Mouse (Mus musculus) ovary, postnatal 14 days (tissue): ENCODE data around the gene Hecw2.

ENCODE experiments used
- DNase-seq: peaks from one replicate; pipeline ENCODE4 v3.0.0; 2022; ENCODE audit warnings: low spot score

Gene Hecw2

DNA sequence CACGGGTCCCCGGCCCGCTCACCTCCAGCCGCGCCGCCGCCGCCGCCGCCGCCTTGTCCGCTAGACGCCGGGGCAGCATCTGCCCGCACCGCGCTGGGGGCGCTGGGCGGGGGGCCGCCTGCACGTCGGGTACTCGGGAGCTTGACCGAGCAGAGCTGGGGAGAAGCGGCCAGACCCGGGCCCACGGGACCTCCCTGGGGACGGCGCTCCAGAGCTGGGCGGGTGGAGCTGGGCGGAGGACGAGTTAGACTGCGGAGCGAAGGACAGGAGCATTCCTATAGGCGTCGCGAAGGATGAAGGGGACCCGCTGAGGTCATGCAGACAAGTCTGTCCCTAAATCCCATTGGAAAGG lies at the start of gene Hecw2:
Hecw2 (minus strand) TSS at position 215 of the 352 bp plus-strand sequence.
- DNase-seq, result peak; percentile 6

- no peak for DNase-seq
Measured at GRCm38 (mm10) chr1:54242722-54243121, 47.8 kb upstream of the Hecw2 start.

DNA sequence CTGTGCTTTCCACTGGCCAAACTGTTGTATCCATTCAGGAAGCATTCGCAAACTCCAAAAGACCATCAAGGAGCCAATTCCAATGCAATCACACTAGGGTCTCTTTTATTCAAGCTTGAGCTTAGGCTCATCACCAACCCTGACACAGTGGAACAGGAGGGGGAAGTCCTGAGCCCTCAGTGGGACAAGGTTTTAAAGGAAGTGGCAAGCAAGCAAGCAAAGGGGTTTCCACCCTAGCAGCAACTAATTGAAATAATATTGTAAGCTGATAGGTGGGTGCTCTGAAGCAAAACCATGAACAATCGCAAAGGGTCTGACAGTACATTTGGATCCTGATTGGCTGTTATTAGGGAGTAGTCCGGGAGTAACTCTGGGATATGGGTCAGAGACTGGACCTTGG lies 25.3 kb upstream of the Hecw2 start:
- no peak for DNase-seq

DNA sequence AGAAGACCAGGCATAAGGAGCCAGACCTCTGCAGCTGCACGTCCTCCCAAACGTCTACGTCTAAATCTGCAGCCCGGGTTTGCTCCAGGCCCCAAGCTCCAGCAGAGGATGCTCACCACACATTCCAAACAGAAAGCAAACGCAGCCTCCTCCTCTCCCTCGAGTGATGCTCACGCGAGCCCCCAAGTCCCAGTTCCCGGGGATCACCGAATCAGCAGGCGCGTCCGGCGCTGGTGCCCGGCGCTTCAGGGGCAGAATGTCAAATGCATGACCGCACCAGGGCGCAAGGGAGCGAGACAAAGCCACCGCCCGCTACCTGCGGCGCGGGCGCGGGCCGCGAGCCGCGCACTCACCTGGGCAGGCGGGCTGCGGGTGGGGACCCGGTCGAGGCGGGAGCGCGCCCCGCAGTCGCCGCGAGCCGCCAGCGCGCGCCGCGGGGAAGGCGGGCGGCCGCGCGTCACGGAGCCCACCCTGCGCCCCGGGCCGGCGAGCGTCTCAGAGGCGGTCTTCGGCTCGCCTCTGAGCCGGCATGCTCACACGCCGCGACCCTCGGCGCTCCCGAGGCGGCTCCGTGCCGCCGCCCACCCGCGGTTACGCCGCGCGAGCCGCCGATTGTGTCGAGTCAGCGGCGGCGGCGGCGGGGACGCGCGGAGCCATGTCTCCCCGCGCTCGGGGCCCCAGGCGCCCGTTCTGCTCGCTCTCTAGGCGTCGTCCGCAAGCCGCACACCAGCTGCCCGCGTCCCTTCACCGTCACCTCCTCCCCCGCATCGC lies 600 bp downstream of the Hecw2 start:
- peak; percentile 10 for DNase-seq

- no peak for DNase-seq
Measured at GRCm38 (mm10) chr1:54193191-54193770, 1.7 kb downstream of the Hecw2 start.

DNA sequence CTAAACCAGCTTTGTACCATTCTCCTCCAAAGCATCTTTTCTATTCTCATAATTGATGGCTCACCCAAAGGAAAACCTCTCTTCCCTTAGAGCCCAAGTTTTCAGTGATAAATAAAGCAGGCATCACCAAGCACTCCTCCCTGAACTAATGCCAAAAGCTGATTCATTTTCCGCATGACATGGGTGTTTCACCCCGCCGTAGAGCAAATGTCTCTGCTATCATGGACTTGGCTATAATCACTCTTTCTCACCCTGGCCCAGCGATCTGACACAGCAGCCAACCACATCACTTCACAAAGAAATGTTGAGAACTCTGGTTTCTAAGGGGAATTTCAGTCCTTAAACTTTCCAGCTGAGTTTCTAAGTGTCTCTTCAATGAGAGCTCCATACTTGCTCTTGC lies 7.4 kb downstream of the Hecw2 start:
- no peak for DNase-seq

DNA sequence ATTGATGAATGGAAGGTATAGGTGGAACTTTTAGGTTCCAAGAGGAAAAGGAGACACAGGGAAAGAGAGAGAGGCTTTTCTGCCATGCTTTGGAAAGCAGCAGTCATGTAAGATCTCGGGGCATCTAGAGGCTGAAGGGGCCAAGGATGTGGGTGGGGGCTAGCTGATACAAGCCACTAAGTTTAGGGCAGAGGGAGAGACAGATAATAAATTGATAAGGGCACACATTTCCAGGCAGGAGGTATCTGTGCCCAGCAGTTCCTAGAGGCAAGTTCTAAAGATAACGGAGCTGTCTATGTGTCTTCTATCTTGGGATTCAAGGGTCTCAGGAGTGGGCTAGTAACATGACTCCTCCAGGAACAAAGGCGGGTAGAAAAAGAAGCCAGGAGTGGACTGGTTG lies 8.6 kb downstream of the Hecw2 start:
- no peak for DNase-seq

DNA sequence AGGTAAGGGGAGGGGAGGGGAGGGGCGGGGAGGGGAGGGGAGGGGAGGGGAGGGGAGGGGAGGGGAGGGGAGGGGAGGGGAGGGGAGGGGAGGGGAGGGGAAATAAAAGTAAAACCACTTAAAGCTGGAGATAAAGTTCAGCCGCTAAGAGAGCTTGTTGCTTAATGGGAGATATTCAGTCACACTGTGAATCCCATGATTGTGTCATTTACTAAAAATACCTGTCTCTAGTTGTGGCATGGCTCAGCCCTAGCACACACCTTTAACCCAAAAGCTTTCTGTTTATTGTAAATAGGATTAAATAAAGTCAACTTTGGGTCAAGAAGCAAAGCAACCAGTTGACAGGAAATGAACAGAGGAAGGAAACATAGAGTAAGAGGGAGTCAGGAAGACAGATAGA lies 14.3 kb downstream of the Hecw2 start:
- DNase-seq, result no peak

DNA sequence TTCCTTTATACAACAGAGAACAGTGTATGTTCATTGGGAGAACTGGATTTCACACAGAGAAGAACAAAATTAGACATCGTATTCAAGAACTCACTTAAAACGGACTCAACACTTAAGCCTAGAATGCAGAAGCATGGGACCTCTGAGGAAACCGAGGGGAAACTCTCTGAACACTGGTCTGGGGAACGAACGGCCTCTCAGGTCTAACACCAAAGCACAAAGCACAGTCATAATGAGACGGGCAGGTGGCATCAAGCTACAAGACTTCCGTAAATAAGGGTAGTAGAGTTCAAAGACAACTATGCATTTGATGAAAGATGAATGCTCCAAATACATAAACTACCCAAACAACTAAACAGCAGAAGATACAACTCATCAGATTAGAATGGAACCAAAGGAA lies 15.8 kb downstream of the Hecw2 start:
- no peak for DNase-seq

GRCm38 (mm10) chr1:54176592-54176991 lies 18.4 kb downstream of the Hecw2 start:
- DNase-seq, result no peak

- DNase-seq, result no peak
Measured at GRCm38 (mm10) chr1:54168014-54168413, 27.0 kb downstream of the Hecw2 start.

DNA sequence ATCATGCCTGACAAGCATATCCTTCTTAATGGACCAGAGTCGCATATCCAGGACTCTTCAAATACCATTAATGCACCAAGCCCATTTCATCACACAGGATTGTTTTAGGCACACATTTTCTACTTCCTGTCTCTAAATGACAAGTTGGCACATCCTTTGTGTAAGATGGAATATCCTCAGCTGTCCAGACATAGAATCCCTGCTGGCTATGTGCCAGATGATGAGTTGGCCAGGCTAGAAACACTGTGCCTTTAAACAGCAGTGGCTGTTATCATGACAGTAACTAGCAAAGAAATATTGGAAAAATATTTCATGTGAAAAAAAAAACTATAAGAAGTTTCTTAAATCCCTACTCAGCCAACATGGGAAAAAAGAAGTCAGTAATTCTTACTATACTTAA lies 35.4 kb downstream of the Hecw2 start:
- no peak for DNase-seq

DNA sequence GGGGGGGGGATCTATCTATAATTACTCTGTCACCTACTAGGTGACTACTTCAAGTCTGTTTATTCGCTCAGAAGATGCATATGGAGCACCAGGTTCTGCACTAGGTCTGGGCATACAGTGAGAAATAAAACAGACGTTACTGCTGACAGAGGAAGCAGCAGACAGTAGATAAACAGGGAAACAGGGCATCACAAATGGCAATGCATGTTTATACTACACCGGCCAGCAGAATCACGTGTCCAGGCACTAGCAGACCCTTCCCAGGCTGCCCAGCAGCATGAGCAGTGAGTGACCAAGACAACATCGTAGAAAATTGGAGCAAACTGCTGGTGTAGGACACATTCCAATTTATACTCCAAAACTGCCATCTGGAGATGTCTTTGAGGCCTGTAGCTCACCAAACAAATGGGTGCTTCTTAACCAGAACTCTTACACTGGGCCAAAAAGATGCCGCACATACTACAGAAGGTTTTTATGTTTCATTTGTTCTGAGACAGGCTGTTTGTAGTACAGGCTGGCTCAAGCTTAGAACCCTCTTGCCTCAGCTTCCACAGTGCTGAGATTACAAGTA lies 41.7 kb downstream of the Hecw2 start:
- DNase-seq, result no peak

GRCm38 (mm10) chr1:54145106-54145505 lies 49.9 kb downstream of the Hecw2 start:
- DNase-seq, result no peak

GRCm38 (mm10) chr1:54133802-54134436 lies 61.0 kb downstream of the Hecw2 start:
- DNase-seq, result no peak

GRCm38 (mm10) chr1:54128714-54129431 lies 66.1 kb downstream of the Hecw2 start:
- DNase-seq, result no peak

DNA sequence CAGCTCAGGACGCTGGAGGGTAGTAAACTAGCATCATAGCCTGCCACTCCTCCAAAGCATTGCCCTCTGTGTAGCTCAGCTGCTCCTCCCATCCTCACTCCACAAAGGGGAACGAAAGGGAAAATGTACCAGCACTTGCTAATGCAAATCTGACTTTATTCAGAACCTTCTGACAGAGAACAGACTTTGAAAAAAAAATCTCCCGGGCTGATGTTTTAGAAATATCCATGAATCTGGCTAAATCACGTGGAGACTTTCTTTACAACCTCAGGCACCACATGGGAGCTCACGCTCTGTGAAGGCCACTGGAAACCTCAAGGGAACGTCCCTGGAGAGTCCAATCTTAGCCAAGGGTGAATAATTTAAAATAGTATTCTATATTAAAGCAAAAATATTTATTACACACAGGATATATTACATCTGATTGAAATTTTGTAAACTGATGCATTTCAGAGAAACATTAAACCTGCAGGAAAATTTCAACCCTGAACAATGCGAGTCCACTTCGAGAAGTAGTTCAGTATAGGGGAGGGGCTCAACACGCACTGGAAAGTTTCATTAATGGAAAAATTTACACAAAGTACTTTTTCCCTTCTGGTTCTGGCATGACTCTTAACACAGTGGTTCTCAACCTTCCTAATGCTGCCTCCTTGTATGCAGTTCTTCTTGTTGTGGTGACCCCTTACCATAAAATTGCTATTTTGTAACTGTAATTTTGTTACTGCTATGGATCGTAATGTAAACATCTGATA lies 67.8 kb downstream of the Hecw2 start:
- no peak for DNase-seq

GRCm38 (mm10) chr1:54122551-54122950 lies 72.4 kb downstream of the Hecw2 start:
- no peak for DNase-seq

- no peak for DNase-seq
Measured at GRCm38 (mm10) chr1:54121071-54121730, 73.8 kb downstream of the Hecw2 start.

GRCm38 (mm10) chr1:54119638-54120320 lies 75.2 kb downstream of the Hecw2 start:
- DNase-seq, result no peak
